Mouse (Mus musculus): ENCODE results near the gene Nup188.
A peak's percentile ranks its signal among the peaks of the same experiment; 100 is the strongest.

Gene Nup188

DNA sequence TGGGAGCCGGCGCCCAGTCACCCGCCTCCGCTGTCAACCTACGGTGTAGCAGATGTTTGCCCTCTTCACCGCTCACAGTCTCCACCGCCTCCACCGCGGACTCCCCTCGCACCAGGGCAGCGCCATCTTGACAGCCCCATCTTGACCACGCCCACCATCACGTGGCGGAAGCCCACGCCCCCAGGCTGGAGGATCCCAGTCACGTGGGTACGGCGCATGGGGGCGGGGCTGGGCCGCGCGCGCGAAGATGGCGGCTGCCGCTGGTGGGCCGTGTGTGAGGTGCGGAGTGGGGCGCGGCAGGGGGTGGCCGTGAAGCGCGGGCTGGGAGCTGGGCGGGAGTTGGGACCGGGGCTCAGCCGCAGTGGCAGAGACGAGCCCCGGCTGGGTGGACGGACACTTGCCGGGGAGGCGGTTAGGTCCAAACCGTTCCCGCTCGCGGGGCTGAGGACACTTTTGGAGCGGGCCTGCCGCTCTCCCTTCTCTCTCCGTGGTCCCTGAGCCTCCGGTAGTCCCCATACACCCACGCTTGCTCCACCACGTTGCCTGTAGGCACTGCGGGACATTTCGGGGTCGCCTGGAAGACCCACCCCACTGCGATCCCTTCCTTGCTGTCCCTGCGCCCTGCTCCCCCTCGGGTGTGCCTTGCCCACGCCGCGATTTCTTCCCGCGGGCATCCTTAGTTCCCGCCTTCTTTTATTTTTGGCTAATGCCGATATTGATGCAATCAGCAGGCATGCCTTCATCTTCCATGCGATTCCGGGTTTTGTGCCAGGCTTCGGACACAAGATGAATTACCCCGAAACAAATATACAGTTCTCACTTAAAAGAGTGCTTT lies at the start of gene Nup188, which contains the start of gene Dolk:
Nup188 (plus strand) TSS at position 206 of the 835 bp plus-strand sequence.
Dolk (minus strand) TSS at position 143 of the 835 bp plus-strand sequence.
- TF ChIP-seq GATA4 (IDR thresholded peaks at IDR 0.05; ENCODE audit: insufficient replicate concordance, low read length): no peak; the same call in 1 of the 2 replicates

DNA sequence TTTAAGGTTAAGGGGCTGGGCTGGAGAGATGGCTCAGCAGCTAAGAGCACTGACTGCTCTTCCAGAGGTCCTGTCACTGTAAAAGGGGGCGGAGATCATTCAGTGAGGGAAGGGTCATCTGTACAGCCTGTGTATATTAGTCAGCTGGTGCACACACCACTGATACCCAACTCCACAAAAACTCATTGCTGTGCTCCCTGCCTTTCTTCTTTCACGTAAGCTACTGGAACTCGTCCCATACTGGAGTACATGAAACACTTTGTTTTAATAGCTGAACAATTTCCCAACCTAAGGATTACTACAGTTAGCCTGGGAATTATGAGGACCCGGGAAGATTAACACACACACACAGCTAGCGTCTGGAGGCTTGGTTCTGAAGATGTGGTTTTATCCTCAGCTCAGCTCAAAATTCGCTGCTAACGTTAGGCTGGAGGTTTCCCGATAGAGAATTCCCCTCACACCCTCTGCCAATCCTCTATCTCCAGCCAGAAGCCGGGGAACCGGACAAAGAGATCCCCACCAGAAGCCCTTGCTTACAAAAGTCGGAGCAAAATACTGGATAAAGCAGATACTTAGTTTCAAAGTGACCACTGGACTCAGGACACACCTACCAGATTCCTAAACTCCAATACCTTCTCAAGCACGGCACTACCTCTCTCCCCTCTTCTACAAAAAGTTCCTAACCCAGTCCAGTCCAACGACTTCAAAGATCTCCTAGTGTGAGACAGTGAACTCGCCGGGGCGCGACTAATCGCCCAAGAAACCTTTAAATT lies 49.6 kb upstream of the Nup188 start:
- no peak for TF ChIP-seq GATA4 (IDR thresholded peaks at IDR 0.05; ENCODE audit: insufficient replicate concordance, low read length)

DNA sequence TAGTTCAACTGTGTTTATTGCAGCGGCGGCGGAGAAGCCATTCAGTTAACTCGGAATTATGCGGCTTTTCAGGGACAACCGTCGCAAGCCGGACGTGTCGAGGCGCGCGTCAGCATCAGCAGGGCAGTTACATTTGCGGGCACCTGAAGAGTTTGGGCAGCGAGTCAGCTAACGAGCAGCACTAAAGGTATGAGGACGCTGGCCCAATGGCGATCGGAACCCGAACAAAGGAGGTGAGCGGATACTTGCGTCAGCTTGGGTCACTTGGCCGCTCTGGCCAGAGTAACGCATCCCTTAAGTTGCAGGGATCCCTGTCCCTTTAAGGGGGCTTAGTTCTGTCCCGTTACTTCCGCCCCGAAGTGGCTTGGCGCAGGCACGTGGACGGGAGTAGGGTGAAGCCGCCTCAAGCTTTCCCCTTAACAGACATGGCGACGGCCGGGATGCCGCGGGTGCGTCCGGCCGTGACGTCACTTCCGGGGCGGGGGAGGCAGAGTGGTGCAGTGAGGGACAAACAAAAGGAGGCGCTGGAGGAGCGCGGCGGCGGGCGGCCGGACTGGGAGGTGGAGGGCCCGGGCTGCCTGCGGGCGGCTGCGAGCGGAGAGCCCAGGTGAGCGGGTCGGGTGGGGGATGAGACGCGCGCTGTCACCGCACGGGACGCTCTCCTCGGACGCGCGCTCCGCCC lies 48.9 kb upstream of the Nup188 start, which contains the start of gene Lrrc8a:
Lrrc8a (plus strand) TSS at position 517 of the 682 bp plus-strand sequence.
- peak; percentile 29; the same call in 1 of the 2 replicates for TF ChIP-seq GATA4 (IDR thresholded peaks at IDR 0.05; ENCODE audit: insufficient replicate concordance, low read length)

DNA sequence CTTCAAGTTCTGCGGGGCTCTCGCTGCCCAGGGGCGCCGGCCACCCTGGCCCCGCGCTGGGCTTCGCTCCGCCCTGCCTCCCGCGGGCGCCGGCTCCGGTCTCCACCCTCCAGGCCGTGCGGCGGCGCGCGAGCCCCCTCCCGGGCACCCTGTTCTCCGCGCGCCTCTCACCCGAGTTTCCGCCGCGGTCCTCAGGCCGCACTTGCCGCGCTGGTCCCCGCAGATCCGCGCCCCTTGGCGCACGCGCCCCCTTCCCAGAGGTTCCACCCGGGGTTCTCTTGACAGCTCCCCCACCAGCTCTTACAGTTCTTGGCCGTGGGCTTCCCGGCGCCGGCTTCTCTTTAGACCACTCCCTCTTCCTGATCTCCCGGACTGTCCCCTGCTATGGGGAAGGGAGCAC lies 48.3 kb upstream of the Nup188 start:
- no peak for TF ChIP-seq GATA4 (IDR thresholded peaks at IDR 0.05; ENCODE audit: insufficient replicate concordance, low read length)

DNA sequence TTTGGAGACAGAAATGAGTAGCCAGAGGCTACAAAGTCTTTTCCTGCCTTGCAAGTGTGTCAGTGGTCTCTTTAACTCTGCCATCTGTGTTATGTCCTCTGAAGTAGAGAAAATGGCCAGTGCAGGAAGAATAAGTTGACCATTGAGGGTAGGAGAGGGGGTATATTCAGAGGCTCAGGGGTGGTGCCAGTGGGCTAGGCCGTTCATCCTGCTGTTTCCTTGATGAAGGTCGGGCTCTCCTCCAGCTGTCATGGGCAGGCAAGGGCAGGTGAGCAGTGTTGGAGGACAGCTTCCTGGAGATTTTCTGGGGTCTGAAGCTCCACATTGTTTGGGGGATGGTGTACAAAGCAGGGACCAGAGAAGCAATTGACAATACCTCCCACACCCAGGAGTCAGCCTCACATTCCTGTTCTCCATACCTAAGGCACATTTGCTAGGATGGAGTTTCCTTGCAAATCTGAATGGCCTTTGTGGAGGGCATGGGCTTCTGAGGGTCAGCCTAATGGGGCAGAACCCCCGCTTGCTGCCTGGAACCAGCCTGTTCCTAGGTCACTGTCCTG lies 47.2 kb upstream of the Nup188 start:
- TF ChIP-seq GATA4 (IDR thresholded peaks at IDR 0.05; ENCODE audit: insufficient replicate concordance, low read length): no peak

DNA sequence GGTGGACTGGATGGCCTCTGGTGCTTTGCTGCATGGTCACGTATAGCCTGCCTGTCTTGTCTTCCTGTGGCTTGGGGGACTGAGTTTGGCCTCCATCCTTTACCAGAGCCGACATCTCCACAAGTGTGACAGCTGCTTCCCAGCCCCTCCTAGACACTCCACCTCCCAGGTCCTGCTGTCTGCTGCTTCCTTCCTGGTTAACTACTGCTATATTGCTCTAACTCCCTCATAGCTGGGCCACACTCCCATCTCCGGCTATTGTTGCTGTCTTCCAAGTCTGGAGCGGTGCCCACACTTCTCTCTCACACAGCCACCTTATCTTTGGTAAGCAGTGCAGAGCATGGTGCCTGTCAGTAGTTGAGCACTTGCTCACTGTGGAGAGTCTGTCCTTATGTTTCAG lies 46.4 kb upstream of the Nup188 start:
- peak; percentile 77; the same call in 1 of the 2 replicates for TF ChIP-seq GATA4 (IDR thresholded peaks at IDR 0.05; ENCODE audit: insufficient replicate concordance, low read length)

DNA sequence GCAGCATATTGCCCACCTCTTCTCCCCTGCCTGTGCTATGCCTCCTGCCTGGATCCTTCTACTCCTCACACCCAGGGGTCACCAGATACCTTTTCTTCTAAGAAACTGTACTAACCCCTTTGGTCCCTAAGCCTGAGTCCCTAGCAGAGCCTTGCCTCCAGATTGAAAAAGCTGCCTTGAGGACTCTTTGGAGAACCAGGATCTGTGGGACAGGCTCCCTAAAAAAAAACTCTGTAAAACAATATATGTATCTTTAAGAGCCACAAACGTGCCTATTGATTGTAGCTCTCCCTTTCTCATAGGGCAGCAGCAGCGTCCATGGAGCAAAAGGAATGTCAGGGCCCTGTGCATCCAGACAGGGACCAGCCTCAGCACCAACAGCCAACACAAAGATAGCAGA lies 45.9 kb upstream of the Nup188 start, which contains the start of gene Gm28035:
Gm28035 (plus strand) TSS at position 301 of the 400 bp plus-strand sequence.
- TF ChIP-seq GATA4 (IDR thresholded peaks at IDR 0.05; ENCODE audit: insufficient replicate concordance, low read length): no peak

DNA sequence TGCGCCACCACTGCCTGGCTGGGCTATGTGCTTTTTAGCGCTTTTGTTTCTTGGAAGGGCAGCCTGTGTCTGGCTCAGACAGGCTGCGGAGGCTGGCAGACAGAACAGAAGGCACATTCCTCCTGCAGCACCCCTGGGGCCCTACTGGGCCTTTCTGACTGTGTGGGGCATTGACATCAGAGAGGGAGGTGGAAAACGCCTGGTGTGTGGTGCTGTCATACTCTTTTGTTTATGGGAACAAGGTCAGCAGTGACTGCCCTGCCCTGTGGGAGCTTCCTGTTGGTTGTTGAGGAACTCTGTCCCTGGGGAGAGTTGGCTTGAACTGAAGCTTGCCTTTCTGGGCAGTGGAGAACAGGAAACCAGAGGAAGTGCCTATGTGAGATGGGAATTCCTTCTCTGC lies 43.7 kb upstream of the Nup188 start:
- TF ChIP-seq GATA4 (IDR thresholded peaks at IDR 0.05; ENCODE audit: insufficient replicate concordance, low read length): no peak

DNA sequence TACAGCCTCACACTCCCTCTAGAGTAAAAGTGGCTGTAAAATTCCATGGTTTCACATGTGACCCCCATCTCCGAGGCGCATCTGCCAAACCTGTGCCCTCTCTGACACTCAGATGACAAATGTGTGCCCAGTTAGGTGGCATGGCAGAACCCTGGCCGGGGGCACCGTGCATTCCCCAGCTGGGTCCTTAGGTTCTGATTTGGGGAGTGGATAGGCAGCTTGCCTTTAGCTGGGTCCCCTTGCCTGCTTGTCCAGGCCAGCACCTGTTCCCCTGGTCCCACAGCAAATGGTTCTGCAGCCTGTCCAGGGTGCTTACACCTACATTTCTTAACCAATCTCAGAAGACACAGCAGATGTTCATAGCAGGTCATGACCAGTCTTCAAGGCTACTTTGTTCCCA lies 42.8 kb upstream of the Nup188 start:
- no peak for TF ChIP-seq GATA4 (IDR thresholded peaks at IDR 0.05; ENCODE audit: insufficient replicate concordance, low read length)

DNA sequence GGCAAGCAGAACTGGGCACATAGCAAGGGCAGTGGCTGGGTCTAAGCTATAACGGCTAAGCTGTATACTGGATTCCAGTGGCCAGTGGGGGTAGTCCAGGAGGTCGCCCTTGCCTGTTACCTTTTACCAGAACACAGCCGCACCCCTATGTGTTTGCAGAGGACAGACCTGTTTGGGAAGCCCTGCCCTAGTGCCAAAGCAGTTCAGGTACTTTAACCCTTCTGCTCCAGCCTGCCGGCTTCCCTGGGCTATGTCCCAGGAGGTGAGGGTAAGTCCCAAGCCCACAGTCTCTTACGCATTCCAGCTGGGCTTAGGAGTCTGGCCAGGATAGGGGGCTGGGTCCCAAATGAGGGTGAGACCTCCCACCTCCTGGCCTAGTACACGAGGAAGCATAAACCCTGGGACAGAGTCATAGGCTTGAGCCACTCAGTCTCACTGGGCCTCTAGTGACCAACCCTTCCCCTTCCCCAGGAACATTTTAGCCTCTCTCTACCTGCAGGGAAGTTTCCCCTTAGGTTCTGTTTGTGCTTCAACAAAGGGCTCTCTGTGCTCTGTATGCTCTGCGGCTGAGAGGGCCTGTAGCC lies 41.5 kb upstream of the Nup188 start:
- no peak for TF ChIP-seq GATA4 (IDR thresholded peaks at IDR 0.05; ENCODE audit: insufficient replicate concordance, low read length)

DNA sequence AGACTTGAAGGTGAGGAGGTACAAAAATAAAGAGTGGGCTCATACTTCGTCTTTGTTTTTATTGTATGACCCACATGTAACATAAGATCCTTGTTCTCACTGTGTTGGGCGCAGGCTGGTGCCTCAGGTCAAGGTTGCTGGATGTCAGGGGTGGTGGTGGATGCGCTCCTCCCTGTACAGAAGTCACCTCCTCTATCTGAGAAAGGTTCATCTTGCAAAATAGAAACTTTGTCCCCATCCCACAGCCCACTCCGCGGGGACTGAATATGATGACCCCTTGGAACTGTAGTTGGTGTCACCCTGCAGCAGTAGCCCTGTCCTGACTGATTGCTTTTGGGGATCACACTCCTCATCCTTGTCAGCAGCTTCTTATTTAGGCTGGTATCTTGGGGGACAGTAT lies 39.2 kb upstream of the Nup188 start:
- TF ChIP-seq GATA4 (IDR thresholded peaks at IDR 0.05; ENCODE audit: insufficient replicate concordance, low read length): no peak

DNA sequence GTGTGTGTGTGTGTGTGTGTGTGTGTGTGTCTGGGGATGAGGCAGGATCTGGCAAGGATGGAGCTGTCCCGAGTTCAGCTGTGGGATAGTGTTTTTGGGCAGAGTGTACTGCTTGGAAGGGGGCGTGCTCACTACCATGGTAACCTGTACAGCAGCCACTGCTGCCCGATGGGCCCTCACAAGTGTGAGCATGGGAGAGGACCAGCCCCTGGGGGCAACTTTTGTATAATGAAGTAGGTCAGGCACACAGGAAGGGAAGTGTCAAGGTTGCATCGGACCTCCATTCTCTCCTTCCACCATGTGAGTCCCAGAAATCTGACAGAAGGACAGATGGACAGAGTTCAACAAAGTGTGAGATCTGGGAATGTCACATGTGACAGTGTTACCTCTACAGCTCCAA lies 38.5 kb upstream of the Nup188 start:
- no peak for TF ChIP-seq GATA4 (IDR thresholded peaks at IDR 0.05; ENCODE audit: insufficient replicate concordance, low read length)

DNA sequence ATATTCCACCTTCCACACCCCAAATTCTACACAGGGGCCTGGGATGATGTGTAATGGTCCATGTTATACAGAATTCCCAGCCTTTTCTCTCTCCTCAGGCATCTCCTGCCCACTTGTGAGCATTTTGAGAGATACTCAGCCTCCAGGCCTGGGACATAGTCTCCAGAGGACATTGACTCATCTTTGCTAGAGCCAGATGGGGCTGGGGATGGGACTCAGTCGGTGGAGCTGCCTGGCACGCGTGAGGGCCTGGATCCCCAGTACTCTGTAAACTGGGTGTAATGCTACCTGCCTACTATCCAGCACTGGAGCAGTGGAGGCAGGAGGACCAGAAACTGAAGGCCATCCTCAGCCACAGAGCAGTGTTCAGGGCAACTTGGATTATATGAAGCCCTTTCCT lies 37.0 kb upstream of the Nup188 start:
- TF ChIP-seq GATA4 (IDR thresholded peaks at IDR 0.05; ENCODE audit: insufficient replicate concordance, low read length): no peak
